Mouse (Mus musculus) midbrain, embryonic 12.5 days (tissue): ENCODE data around the gene Mapkapk5. TPM values are rescaled to one million over a fixed set of nuclear protein-coding genes. Genes with fewer than 3 reads are reported as not detected.

Source experiments
- ATAC-seq: fragments of 200-750 bp; cut with Nextera tagmentation; 2 replicates; pipeline ENCODE4 v1.8.0; 2017; ENCODE audit warnings: low read depth, moderate TSS enrichment, moderate library complexity; ENCODE audit not compliant: low FRiP score
- H3K27ac ChIP-seq: fragments of 300-500 bp; sonication (generic); replicated peaks from 2 replicates; pipeline ENCODE4 v1.5.1; 2016; ENCODE audit warnings: mild to moderate bottlenecking
- H3K27me3 ChIP-seq: fragments of 300-500 bp; sonication (generic); 2 replicates; pipeline ENCODE4 v1.6.1; 2016; ENCODE audit warnings: mild to moderate bottlenecking
- H3K36me3 ChIP-seq: fragments of 300-500 bp; sonication (generic); 2 replicates; pipeline ENCODE4 v1.6.1; 2016
- H3K4me1 ChIP-seq: fragments of 300-500 bp; sonication (generic); 2 replicates; pipeline ENCODE4 v1.6.1; 2016
- H3K4me2 ChIP-seq: fragments of 300-500 bp; sonication (generic); replicated peaks from 2 replicates; pipeline ENCODE4 v1.6.1; 2016; ENCODE audit warnings: mild to moderate bottlenecking, moderate library complexity
- H3K4me3 ChIP-seq: fragments of 300-500 bp; sonication (generic); 2 replicates; pipeline ENCODE4 v1.5.1; 2016; ENCODE audit warnings: mild to moderate bottlenecking
- H3K9ac ChIP-seq: fragments of 300-500 bp; sonication (generic); replicated peaks from 2 replicates; pipeline ENCODE4 v1.6.1; 2016; ENCODE audit warnings: mild to moderate bottlenecking, moderate library complexity
- H3K9me3 ChIP-seq: fragments of 300-500 bp; sonication (generic); 2 replicates; pipeline ENCODE4 v1.6.1; 2016; ENCODE audit warnings: mild to moderate bottlenecking
- WGBS: fragments of 180-500 bp; shearing (Covaris S2); methylation state at CpG from one replicate; pipeline ENCODE4 v1.1.7; 2016; 5-methylcytosine and 5-hydroxymethylcytosine counted together
- polyA plus RNA-seq: library from polyadenylated mRNA; unstranded; fragments of >200 nt; fragmentation: Nextera tagmentation; extraction: Ambion mirVana; gene quantifications from 2 replicates; pipeline ENCODE4 v1.2.1, GENCODE M21; 2016

Gene Mapkapk5
- polyA plus RNA-seq = 56.4 and 58.2 TPM in 2 replicates

DNA sequence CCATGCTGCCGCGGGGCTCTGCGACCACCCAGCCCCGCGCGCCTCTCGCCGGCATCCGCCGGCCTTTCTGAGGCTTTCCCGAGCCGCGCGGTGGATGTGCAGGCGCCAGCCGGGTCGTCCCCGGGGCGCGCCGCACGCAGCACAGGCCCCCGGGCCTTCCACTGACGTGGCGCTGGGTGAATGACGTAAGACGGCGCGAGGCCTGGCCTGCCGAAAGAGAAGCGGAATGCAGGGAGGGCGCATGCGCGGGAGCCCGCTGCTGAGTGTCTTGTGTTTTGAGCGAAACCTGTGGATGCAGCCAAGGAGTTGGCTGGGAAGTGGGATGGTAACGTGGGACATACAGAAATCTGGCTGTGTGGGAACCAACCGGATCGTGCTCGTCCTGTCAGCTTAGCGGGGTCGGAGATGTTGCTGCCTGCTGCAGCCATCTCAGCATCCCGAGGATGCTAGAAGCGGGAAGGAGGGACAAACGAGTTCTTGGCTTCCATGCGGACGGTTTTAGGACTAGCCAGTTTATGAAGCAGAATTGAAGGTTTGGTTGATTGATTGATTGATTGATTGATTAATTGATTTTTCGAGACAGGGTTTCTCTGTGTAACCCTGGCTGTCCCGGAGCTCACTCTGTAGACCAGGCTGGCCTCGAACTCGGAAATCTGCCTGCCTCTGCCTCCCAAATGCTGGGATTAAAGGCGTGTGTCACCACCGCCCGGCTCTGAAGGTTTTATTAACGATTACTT, at the start of gene Mapkapk5:
Mapkapk5 (minus strand) TSS at position 113 of the 737 bp plus-strand sequence.
- WGBS = 2% methylated on average over 53 of the region's 55 CpGs
- no peaks in the 10 kb centered on the region for H3K36me3 ChIP-seq
- no peaks in the 10 kb centered on the region for H3K9me3 ChIP-seq
- peak within 1 kb of the TSS; percentile 97 for H3K27ac ChIP-seq
- H3K4me1 ChIP-seq = peaks cover 28% of the 10 kb centered on the region
- ATAC-seq = peak; percentile 95
- H3K9ac ChIP-seq = peak within 1 kb of the TSS; percentile 96
- H3K4me3 ChIP-seq = peak within 1 kb of the TSS; percentile 100
- peak within 1 kb of the TSS; percentile 79 for H3K4me2 ChIP-seq
- no peaks in the 10 kb centered on the region for H3K27me3 ChIP-seq

DNA sequence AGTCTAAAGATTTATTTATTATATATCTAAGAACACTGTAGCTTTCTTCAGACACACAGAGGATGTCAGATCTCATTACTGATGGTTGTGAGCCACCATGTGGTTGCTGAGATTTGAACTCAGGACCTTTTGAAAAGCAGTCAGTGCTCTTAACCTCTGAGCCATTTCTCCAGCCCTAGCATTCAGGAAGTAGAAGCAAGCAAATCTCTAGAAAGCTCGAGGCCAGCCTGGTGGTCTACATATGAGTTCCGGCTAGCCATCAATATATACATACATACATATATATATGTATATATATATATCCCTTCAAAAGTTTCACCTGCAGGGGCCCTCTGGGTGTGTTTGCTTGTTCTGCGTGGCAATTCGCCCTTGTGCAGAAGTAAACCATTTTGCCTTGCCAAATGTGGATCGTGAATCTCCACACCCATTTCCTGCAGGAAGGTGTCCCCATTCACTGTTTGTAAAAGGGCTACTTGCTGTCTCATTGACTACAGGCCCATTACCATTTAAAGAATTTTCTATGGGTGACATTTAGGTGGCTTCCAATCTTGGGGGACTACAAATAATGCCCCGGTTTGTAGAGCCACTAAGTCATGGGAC, 49.1 kb upstream of the Mapkapk5 start:
- Histone ChIP-seq H3K9ac (no peak overlapping the region), H3K9me3 (no peaks in the 10 kb centered on the region), H3K27me3 (peaks cover 18% of the 10 kb centered on the region), H3K4me2 (no peak overlapping the region), H3K36me3 (no peaks in the 10 kb centered on the region), H3K27ac (no peak overlapping the region), H3K4me3 (no peak overlapping the region), H3K4me1 (peaks cover 13% of the 10 kb centered on the region)
- no peak for ATAC-seq
- WGBS = 86% methylated on average over 6 of the region's 6 CpGs

DNA sequence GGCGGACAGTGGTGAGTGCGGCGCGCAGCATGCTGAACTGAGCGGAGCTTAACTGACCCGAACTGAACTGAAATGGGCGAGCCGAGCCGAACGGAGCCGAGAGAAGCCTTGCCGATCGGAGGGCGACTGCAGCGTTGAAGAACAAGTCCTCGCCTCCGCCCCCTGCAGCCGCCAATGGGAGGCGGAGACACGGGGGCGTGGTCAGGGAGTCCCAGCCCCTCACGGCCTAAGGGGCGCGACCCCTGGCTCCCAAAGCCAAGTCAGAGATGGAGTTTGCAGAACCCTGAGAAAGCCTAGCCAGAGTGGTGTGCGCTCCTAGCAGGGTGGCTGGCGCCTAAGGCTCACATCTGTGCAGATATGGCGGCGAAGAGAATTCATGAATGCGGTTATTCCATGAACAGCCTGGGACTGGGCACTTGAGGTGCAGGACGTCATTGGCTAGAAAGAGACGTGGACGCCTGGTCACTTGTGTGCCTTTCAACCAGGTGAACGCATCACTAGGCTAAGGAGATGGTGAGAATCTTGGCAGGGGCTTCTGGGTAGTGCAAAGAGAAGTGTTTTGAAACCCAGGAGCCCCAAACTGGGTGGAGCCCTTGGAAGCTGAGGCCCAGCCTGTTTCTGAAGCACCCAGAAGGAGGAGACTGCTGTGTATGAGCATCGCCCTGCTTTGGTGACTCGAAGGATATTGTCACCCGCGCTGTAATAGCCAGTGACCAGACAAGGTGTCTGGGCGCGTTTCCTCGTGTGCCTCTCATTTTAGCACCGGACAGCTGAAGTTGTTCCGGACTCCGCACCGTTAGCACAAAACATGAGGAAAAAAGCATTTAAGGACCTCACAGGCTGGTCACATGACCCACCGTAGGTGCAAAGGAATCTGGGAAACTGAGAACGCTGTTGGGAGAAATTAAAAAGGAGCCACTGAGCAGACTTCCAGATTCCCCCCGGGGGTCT, 48.0 kb upstream of the Mapkapk5 start, which contains the start of gene Aldh2:
Aldh2 (minus strand) TSS at position 374 of the 951 bp plus-strand sequence.
- H3K27me3 ChIP-seq = peaks cover 18% of the 10 kb centered on the region
- peak within 1 kb of the TSS; percentile 78 for H3K4me2 ChIP-seq
- H3K4me1 ChIP-seq = peaks cover 13% of the 10 kb centered on the region
- no peaks in the 10 kb centered on the region for H3K36me3 ChIP-seq
- H3K27ac ChIP-seq = peak within 1 kb of the TSS; percentile 50
- H3K9me3 ChIP-seq = no peaks in the 10 kb centered on the region
- ATAC-seq = peak; percentile 85
- H3K4me3 ChIP-seq = peak within 1 kb of the TSS; percentile 62
- H3K9ac ChIP-seq = peak within 1 kb of the TSS; percentile 69
- 4% methylated on average over 47 of the region's 47 CpGs for WGBS

DNA sequence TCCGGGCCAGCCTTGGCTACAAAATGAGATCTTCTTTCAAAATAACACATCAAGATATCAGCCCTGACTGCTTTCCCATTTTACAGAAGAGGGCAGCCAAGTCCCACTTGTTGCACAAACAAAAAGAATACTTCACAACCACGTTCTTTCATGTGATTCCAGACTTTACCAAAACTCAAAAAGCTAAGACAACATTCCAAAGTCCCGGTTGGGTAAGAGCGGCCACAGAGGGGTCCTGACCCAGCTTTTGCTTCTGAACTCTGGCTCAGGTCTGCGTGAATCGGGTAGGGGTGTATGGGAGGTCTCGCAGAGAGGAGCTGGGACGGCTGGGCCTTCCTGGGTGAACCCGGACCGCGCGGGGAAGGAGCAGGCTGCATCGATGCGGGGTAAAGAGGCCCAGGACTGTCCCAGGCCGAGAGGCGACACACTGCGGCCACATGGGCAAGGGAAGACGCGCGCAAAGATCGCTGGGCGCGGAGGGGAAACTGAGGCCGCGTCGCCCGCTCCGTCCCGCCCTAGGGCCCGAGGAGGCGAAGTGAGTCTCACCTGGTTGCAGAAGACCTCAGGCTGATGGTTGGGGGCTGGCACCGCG, 47.2 kb upstream of the Mapkapk5 start:
- 5% methylated on average over 33 of the region's 33 CpGs for WGBS
- Histone ChIP-seq H3K9me3 (no peaks in the 10 kb centered on the region), H3K9ac (peak overlapping the region; percentile 69), H3K4me2 (peak overlapping the region; percentile 78), H3K27ac (no peak overlapping the region), H3K36me3 (no peaks in the 10 kb centered on the region), H3K27me3 (peaks cover 18% of the 10 kb centered on the region), H3K4me3 (peak overlapping the region; percentile 62), H3K4me1 (peaks cover 13% of the 10 kb centered on the region)
- ATAC-seq = peak; percentile 56; the same call in 1 of the 2 replicates

DNA sequence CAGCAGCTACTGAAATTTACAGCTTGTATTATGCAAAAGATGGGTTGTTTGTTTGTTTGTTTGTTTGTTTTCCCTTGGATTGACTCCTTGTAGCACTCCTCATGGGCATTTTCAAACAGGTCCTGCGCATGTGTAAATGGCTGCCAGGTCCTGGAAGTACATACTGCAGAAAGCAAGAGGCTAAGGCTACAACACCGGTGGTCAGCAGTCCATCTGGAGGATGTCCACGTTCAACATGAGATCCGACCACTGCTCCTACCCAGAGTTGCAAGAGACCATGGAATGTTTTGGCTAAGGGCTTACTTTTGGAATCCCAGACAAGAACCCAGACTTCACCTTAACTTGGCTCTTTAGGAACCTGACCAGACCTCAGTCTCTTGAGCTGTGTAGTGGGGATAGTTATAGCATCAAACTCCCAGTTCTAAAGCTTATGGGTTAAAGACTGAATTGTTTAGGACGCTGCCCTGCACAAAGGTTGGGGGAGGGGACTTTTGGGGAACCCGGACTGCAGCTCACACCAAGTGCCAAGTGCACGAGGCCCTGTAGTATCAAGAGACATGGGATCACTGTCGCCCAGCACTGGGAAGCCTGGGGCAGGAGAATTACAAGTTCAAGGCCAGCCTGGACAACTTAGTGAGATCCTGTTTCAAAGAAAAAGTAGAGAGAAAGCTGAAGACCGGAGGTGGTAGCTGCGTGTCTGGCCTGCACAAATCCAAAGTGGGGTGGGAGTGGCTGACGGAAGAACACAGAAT, 46.5 kb upstream of the Mapkapk5 start:
- 68% methylated on average over 11 of the region's 11 CpGs for WGBS
- Histone ChIP-seq H3K27me3 (peaks cover 18% of the 10 kb centered on the region), H3K9ac (no peak overlapping the region), H3K36me3 (no peaks in the 10 kb centered on the region), H3K4me1 (peaks cover 13% of the 10 kb centered on the region), H3K27ac (no peak overlapping the region), H3K4me3 (peak overlapping the region; percentile 62; the same call in 1 of the 2 replicates), H3K9me3 (no peaks in the 10 kb centered on the region), H3K4me2 (peak overlapping the region; percentile 78)
- ATAC-seq = no peak

DNA sequence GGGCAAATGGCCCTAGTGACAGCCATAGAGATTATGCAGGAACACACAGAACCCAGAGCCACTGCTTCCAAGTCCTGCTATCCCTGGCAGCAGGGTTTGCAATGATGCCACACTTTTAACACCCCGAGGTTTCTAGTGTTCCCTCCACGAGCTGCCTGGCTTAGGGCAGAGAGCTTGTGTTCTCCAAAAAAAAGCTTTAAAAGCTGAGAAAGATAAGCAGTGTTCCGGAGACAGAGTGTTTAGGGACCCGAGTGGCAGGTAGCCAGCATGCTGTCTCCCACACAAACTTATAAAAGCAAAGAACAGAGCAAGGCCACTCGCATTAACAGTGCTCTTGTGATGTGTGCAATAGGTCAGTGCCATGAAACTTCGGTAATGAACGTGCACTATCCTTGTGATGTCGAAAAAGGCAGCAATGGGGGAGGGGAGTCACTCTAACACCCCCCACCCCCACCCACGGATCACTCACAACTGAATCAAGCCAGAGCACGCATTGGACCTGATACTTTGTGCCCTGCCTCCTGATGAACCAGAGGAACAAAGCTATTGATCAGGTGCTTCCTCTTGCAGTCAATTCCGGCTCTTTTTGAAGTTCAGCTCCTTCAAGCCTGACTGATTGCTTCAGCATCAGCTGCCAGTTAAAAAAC, 45.8 kb upstream of the Mapkapk5 start:
- 84% methylated on average over 11 of the region's 11 CpGs for WGBS
- H3K4me2 ChIP-seq = no peak overlapping the region

DNA sequence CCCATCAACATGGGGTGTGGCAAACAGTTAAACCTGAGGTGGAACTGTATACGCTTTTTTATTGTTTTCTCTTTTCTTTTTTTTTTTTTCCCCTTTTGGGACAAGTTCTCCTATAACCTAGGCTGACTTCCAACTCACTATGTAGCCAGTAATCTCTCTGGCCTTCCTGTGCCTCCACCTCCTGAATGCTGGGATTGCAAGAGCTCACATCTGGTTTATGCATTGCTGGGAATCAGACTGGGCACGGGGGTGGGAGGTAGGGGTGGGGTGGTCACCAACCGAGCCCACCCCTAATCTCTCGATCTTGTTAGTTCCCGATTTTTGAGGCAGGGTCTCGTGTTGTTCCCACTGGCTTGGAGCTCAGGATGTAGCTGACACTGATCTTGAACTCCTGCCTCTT, 44.2 kb upstream of the Mapkapk5 start:
- Histone ChIP-seq H3K4me1 (peaks cover 13% of the 10 kb centered on the region), H3K27ac (no peak overlapping the region)
- WGBS = 88% methylated on average over 6 of the region's 6 CpGs

More for the DNA sequence above, 45.8 kb upstream of the Mapkapk5 start:
- Histone ChIP-seq H3K9ac (no peak overlapping the region), H3K9me3 (no peaks in the 10 kb centered on the region), H3K36me3 (no peaks in the 10 kb centered on the region), H3K4me3 (no peak overlapping the region), H3K27ac (no peak overlapping the region), H3K27me3 (peaks cover 18% of the 10 kb centered on the region), H3K4me1 (peaks cover 13% of the 10 kb centered on the region)
- ATAC-seq = no peak

DNA sequence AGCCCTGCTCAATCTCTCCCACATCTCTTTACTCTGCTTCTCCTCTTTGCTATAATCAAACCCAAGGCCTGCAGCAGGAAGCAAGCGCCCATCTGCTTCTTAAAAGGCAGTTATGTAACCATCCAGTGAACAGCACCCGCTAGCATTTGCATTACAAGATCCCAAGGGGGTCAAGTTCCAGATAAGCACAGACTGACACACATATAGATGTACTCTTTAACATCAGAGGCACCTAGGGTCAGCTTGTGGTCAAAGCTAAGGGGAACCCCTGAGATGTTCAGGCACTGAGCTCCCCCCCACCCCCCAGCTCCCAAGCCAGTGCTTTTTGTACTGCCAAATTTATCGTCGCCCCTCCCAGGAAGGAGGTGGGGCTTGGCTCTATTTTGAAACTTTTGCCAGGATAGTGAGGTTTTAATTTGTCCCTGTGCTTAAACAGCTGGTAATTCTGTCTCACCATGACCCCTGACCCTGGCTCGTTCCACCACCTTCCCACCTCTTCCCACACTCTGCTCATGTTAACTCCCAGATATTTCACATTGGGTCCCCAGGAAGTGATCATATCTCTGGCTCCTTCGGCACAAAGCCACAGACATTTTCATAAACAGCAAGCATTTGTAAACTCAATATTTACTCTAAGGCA, 40.8 kb upstream of the Mapkapk5 start:
- no peak overlapping the region for H3K4me3 ChIP-seq
- no peaks in the 10 kb centered on the region for H3K36me3 ChIP-seq
- no peak overlapping the region for H3K4me2 ChIP-seq
- no peaks in the 10 kb centered on the region for H3K9me3 ChIP-seq
- ATAC-seq = no peak
- 77% methylated on average over 6 of the region's 6 CpGs for WGBS
- no peak overlapping the region for H3K27ac ChIP-seq
- peaks cover under 1% of the 10 kb centered on the region; the same call in 1 of the 2 replicates for H3K27me3 ChIP-seq
- no peaks in the 10 kb centered on the region for H3K4me1 ChIP-seq
- H3K9ac ChIP-seq = no peak overlapping the region

More for the DNA sequence above, 44.2 kb upstream of the Mapkapk5 start:
- Histone ChIP-seq H3K36me3 (no peaks in the 10 kb centered on the region), H3K27me3 (peaks cover 9% of the 10 kb centered on the region; the same call in 1 of the 2 replicates), H3K9ac (no peak overlapping the region), H3K4me2 (no peak overlapping the region), H3K4me3 (no peak overlapping the region), H3K9me3 (no peaks in the 10 kb centered on the region)
- no peak for ATAC-seq

DNA sequence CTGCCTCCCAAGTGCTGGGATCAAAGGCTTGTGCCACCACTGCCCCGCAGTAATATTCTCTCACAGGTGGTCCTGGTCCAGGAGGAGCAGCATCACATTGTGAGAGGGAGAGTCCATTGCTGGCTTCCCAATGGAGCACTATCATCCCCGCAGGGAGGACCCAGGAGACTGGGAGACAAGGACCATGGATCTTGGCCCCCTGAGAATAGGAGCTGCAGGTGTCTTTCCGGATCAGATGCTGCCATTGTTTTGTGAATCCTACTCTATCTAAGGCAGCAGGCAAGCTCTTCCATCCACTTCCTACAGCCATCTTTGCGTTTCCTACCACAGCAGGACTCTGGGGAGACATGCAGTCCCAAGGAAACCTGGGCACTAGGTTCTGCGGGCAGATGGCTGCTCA, 40.0 kb upstream of the Mapkapk5 start:
- H3K9me3 ChIP-seq = no peaks in the 10 kb centered on the region
- H3K36me3 ChIP-seq = no peaks in the 10 kb centered on the region
- no peaks in the 10 kb centered on the region for H3K4me1 ChIP-seq
- H3K9ac ChIP-seq = no peak overlapping the region
- 83% methylated on average over 5 of the region's 5 CpGs for WGBS
- no peak for ATAC-seq
- H3K27ac ChIP-seq = no peak overlapping the region
- H3K4me3 ChIP-seq = no peak overlapping the region
- H3K4me2 ChIP-seq = no peak overlapping the region
- no peaks in the 10 kb centered on the region for H3K27me3 ChIP-seq

DNA sequence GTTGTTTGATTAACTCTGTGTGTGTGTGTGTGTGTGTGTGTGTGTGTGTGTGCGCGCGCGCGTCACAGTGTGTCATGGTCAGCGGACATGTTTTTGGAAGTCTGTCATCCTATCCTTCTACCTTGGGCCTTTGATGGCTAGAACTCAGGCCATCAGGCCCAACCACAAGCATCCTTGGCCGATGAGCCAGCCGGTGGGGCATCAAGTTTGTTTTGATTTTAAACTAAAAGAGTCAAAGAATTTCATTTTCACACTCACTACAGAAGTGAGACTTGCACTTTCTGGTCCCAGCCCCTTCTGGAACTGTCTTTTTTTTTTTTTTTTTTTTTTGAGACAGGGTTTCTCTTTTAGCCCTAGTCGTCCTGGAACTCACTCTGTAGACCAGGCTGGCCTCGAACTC, 39.3 kb upstream of the Mapkapk5 start:
- H3K36me3 ChIP-seq = peaks cover 4% of the 10 kb centered on the region; the same call in 1 of the 2 replicates
- no peak overlapping the region for H3K27ac ChIP-seq
- no peak for ATAC-seq
- 87% methylated on average over 10 of the region's 10 CpGs for WGBS
- H3K9me3 ChIP-seq = no peaks in the 10 kb centered on the region
- no peaks in the 10 kb centered on the region for H3K4me1 ChIP-seq
- H3K4me3 ChIP-seq = no peak overlapping the region
- no peak overlapping the region for H3K4me2 ChIP-seq
- no peak overlapping the region for H3K9ac ChIP-seq
- no peaks in the 10 kb centered on the region for H3K27me3 ChIP-seq
